Mouse (Mus musculus): Measurements from ENCODE around the gene Il12b. TPM values are rescaled to one million over a fixed set of nuclear protein-coding genes. Genes with fewer than 3 reads are reported as not detected.

Gene Il12b
- polyA plus RNA-seq, 1 experiment from 2014 or later: not detected

DNA sequence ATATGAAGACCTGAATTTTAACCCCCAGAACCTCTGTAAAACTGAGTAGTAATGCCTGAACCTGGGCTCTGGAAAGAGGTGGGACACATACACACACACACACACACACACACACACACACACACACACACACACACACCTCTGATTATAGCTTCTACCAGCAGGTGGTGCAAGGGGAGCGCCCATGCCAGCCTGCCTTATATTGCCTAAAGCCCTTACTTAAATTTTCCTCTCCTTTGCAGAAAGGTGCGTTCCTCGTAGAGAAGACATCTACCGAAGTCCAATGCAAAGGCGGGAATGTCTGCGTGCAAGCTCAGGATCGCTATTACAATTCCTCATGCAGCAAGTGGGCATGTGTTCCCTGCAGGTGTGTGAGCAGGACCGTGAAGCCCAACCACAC is 12.4 kb downstream of the Il12b start:
- no peaks in the 10 kb centered on the region for H3K36me3 ChIP-seq
- H3K9ac ChIP-seq: no peak overlapping the region
- no peak overlapping the region for H3K4me2 ChIP-seq (replicated peaks)
- no peak overlapping the region for H3K27ac ChIP-seq (replicated peaks)
- no peaks in the 10 kb centered on the region for H3K4me1 ChIP-seq
- no peaks in the 10 kb centered on the region for H3K9me3 ChIP-seq (replicated peaks)
- H3K4me3 ChIP-seq (replicated peaks): no peak overlapping the region
- 77% methylated on average over 8 of the region's 8 CpGs for WGBS
- H3K27me3 ChIP-seq: 0 out of 2 replicates have a peak, but pooled peaks cover 4% of the 10 kb centered on the region
- no peak for ATAC-seq (ENCODE audit: insufficient number of reproducible peaks, low FRiP score, low TSS enrichment, low read depth)

DNA sequence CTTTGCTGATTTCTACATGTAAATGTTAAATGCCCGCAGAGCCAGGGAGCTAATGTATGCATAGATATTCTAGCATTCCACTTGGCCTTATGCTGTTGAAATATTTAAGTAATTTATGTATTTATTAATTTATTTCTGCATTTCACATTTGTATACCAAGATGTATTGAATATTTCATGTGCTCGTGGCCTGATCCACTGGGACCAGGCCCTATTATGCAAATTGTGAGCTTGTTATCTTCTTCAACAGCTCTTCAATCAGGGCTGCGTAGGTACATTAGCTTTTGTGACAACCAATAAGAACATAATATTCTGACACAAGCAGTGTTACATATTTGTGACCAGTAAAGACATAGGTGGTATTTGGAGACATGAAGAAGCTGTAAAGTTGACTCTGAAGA is 13.5 kb downstream of the Il12b start:
- 0 out of 2 replicates have a peak, but pooled peaks cover 4% of the 10 kb centered on the region for H3K27me3 ChIP-seq
- ATAC-seq (ENCODE audit: insufficient number of reproducible peaks, low FRiP score, low TSS enrichment, low read depth): no peak
- H3K36me3 ChIP-seq: no peaks in the 10 kb centered on the region
- no peak overlapping the region for H3K4me2 ChIP-seq (replicated peaks)
- no peaks in the 10 kb centered on the region for H3K9me3 ChIP-seq (replicated peaks)
- H3K27ac ChIP-seq (replicated peaks): no peak overlapping the region
- H3K4me3 ChIP-seq (replicated peaks): no peak overlapping the region
- WGBS: 83% methylated on average over 3 of the region's 3 CpGs
- H3K4me1 ChIP-seq: no peaks in the 10 kb centered on the region
- H3K9ac ChIP-seq: no peak overlapping the region

DNA sequence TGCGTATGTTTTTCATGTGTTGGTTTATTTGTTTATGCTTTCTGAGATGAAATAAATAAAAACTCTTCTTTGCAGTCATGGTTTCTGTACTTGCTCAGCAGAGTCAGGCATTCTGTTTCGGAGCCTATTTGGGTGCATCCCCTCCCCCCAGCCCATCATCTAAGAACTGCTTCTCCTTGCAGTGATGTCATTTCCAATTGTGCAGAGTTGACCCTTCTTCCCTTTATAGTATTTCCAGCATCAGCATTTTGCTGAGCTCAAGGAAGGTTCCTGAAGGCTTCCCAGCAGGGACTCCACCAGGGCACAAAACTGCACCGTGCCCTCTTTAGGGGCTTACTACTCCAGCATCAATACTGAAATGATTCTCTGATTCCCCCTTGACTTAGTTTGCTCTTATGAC is 14.7 kb downstream of the Il12b start:
- 0 out of 2 replicates have a peak, but pooled peaks cover 4% of the 10 kb centered on the region for H3K27me3 ChIP-seq
- 85% methylated on average over 3 of the region's 3 CpGs for WGBS
- H3K9ac ChIP-seq: no peak overlapping the region

DNA sequence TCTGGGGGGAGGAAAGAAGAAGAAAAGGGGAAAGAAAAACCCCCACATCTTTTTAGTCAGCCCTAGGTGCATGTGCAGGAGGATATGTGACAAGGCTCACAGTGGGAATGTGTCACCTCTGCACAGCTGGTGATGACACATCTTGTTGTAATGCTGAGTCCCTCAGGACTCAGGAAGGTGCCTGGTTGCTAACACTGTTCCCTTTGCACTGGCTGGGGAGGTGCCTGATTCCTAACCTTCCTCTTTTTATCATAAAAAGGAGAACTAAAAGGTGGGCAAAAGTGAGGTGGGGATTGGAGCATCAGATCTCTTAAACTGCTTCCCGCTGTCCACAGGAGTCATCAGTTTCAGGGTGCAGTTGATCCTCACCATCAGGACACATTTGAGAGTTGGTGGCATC is 17.5 kb downstream of the Il12b start:
- Histone ChIP-seq H3K4me2 (replicated peaks) (no peak overlapping the region), H3K27me3 (no peaks in the 10 kb centered on the region), H3K9me3 (replicated peaks) (no peaks in the 10 kb centered on the region), H3K36me3 (no peaks in the 10 kb centered on the region), H3K4me1 (no peaks in the 10 kb centered on the region), H3K9ac (no peak overlapping the region), H3K27ac (replicated peaks) (no peak overlapping the region), H3K4me3 (replicated peaks) (no peak overlapping the region)
- no peak for ATAC-seq (ENCODE audit: insufficient number of reproducible peaks, low FRiP score, low TSS enrichment, low read depth)
- WGBS: 80% methylated on average over 1 of the region's 1 CpGs

More for the DNA sequence above, 14.7 kb downstream of the Il12b start:
- H3K27ac ChIP-seq (replicated peaks): no peak overlapping the region
- H3K9me3 ChIP-seq (replicated peaks): no peaks in the 10 kb centered on the region
- H3K4me3 ChIP-seq (replicated peaks): no peak overlapping the region
- H3K36me3 ChIP-seq: no peaks in the 10 kb centered on the region
- no peak overlapping the region for H3K4me2 ChIP-seq (replicated peaks)
- ATAC-seq (ENCODE audit: insufficient number of reproducible peaks, low FRiP score, low TSS enrichment, low read depth): no peak
- H3K4me1 ChIP-seq: no peaks in the 10 kb centered on the region

DNA sequence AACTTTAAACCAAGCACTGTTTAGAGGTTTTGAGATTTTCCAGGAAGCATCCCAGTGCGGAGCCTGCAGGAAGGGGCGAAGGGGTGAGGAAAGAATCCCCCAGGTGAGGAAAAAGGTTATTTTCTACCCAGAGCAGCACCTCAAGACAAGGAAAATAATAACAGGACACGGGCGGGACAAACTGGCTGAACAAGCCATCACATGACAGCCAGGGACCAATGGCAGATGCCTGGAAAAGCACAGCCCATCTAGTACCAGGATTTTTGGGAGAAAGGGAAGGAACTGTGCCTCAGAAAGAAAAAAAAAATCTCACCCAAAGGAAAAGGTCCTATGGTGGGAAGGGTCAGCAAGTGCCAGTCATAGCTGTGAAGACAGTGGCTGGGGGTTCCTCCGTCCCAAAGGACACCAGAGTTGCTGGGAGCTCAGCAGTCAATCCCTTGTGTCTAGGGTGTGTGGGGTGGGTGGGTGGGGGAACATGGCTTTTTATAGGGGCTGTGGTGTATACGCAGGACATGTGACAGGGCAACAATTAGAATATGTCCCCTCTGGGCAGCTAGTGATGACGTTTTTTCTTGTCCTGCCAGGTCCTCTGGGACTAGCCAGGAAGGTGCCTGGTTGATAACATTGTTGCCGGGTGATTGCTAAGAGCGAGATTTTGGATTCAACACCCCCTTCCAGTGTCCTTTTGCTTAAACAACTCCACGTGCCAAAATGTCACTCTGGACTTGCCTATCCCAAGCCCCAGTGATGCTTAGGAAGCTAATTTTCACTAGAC is 22.7 kb downstream of the Il12b start:
- WGBS: 63% methylated on average over 10 of the region's 10 CpGs
- H3K4me2 ChIP-seq (replicated peaks): no peak overlapping the region
- ATAC-seq (ENCODE audit: insufficient number of reproducible peaks, low FRiP score, low TSS enrichment, low read depth): no peak
- no peak overlapping the region for H3K9ac ChIP-seq
- H3K36me3 ChIP-seq: no peaks in the 10 kb centered on the region
- H3K9me3 ChIP-seq (replicated peaks): no peaks in the 10 kb centered on the region
- no peak overlapping the region for H3K4me3 ChIP-seq (replicated peaks)
- no peaks in the 10 kb centered on the region for H3K27me3 ChIP-seq
- H3K4me1 ChIP-seq: no peaks in the 10 kb centered on the region
- H3K27ac ChIP-seq (replicated peaks): no peak overlapping the region

DNA sequence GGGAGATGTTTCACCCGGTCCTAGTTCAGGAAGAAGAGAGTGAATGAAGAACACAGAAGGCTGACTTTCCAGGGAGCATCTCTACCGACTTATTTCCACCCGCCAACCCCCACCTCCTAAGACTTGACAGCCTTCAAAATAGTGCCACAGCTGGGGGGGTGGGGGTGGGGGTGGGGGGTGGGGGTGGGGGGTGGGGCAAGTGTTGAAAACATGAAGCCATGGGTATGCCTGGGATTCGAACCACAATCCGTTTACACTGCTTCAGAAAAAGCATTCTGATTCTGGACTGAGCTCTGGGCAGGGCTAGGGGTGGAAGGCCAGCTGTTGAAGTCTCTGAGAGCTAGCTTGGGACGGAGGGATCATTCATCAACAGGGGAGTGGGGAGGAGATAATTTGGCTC is 23.4 kb downstream of the Il12b start:
- ATAC-seq (ENCODE audit: insufficient number of reproducible peaks, low FRiP score, low TSS enrichment, low read depth): no peak
- WGBS: 46% methylated on average over 6 of the region's 6 CpGs

DNA sequence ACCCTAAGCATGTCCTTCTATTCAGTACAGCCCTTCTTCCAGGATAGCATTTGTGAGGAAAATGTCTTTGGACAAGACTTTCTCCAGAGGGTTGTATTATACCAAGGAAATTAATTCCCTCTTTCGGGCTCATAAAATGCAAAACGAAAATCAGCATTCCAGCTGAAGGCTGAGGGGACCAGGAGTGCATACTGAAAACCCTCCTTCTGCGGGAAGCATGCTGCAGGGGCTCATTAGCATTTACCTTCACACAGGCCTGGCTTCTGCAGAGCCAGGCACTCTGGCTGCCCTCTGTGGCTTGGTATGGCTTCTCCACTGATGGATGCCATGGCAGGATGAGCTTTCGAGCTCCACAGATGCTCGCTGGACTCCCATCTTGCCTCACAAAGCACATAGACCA is 24.1 kb downstream of the Il12b start:
- no peak overlapping the region for H3K4me2 ChIP-seq (replicated peaks)
- no peak overlapping the region for H3K4me3 ChIP-seq (replicated peaks)
- ATAC-seq (ENCODE audit: insufficient number of reproducible peaks, low FRiP score, low TSS enrichment, low read depth): no peak
- no peaks in the 10 kb centered on the region for H3K27me3 ChIP-seq
- no peak overlapping the region for H3K27ac ChIP-seq (replicated peaks)
- H3K36me3 ChIP-seq: no peaks in the 10 kb centered on the region
- H3K9me3 ChIP-seq (replicated peaks): no peaks in the 10 kb centered on the region
- WGBS: 63% methylated on average over 5 of the region's 5 CpGs
- no peak overlapping the region for H3K9ac ChIP-seq
- H3K4me1 ChIP-seq: no peaks in the 10 kb centered on the region

More for the DNA sequence above, 23.4 kb downstream of the Il12b start:
- no peaks in the 10 kb centered on the region for H3K36me3 ChIP-seq
- no peak overlapping the region for H3K9ac ChIP-seq
- H3K27me3 ChIP-seq: no peaks in the 10 kb centered on the region
- H3K27ac ChIP-seq (replicated peaks): no peak overlapping the region
- H3K4me2 ChIP-seq (replicated peaks): no peak overlapping the region
- no peaks in the 10 kb centered on the region for H3K9me3 ChIP-seq (replicated peaks)
- no peak overlapping the region for H3K4me3 ChIP-seq (replicated peaks)
- H3K4me1 ChIP-seq: no peaks in the 10 kb centered on the region

DNA sequence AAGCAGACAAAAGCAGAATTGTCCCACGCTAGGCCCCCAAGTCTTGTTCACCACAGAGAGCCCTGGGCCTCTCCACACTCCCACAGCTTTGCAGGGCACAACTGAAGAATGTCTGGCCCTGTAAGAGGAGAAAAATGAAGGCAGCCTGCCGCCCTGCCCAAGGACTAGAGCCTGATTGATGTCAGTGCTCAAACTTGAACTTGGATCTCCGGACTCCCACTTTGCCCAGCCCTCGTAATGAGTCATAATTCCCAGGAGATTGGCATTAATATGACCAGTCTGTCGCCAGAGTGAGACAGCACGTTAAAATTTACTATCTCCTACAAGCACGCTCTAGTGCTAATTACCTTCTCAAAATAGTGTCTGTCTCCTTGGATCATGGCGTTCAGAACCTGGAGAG is 25.1 kb downstream of the Il12b start:
- Histone ChIP-seq H3K27me3 (no peaks in the 10 kb centered on the region), H3K27ac (replicated peaks) (no peak overlapping the region), H3K4me2 (replicated peaks) (no peak overlapping the region), H3K4me3 (replicated peaks) (no peak overlapping the region), H3K9ac (no peak overlapping the region), H3K4me1 (no peaks in the 10 kb centered on the region), H3K9me3 (replicated peaks) (no peaks in the 10 kb centered on the region), H3K36me3 (no peaks in the 10 kb centered on the region)
- ATAC-seq (ENCODE audit: insufficient number of reproducible peaks, low FRiP score, low TSS enrichment, low read depth): no peak
- WGBS: 70% methylated on average over 8 of the region's 8 CpGs

DNA sequence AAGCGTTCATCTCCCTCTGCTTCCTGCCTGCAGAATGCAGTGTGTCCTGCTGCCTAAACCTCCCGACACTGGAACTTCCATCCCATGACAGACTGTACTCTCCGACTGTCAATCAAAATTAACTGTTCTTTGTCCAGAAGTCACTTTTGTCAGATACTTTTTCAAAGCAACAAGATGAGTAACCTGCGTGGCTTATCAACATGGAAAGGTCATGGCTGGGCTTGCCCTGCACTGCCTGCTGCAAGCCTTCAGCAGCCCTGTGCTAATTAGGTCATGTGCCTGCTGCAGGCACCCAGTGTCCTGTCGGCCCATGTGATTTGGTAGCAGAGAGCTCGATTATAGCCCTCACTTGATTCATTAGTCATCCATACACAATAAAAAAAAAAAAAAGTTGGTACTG is 25.8 kb downstream of the Il12b start:
- Histone ChIP-seq H3K9me3 (replicated peaks) (no peaks in the 10 kb centered on the region), H3K27me3 (no peaks in the 10 kb centered on the region), H3K4me1 (no peaks in the 10 kb centered on the region), H3K9ac (no peak overlapping the region), H3K4me2 (replicated peaks) (no peak overlapping the region), H3K27ac (replicated peaks) (no peak overlapping the region), H3K4me3 (replicated peaks) (no peak overlapping the region), H3K36me3 (no peaks in the 10 kb centered on the region)
- 64% methylated on average over 6 of the region's 6 CpGs for WGBS
- ATAC-seq (ENCODE audit: insufficient number of reproducible peaks, low FRiP score, low TSS enrichment, low read depth): no peak

DNA sequence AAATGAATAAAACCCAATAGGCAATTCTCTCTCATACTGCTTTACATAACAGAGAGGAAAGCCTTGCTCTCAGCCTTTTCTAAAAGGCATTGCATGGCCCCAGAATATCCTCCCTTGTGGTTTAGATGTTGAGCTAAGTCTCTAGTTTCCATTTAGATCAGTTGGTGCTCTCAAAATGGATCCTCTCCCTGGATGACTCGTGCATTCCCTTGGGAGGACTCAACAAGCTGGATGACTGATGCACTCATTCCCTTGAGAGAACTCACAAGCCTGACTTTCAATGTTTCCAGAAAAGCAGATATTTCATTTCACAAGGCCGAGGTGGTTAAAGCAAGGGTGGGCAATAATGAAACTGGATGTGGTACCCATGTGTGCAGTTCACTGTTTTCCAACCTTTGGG is 28.1 kb downstream of the Il12b start:
- no peak overlapping the region for H3K9ac ChIP-seq
- no peaks in the 10 kb centered on the region for H3K27me3 ChIP-seq
- no peaks in the 10 kb centered on the region for H3K9me3 ChIP-seq (replicated peaks)
- no peak overlapping the region for H3K27ac ChIP-seq (replicated peaks)
- ATAC-seq (ENCODE audit: insufficient number of reproducible peaks, low FRiP score, low TSS enrichment, low read depth): no peak
- no peaks in the 10 kb centered on the region for H3K4me1 ChIP-seq
- H3K4me3 ChIP-seq (replicated peaks): no peak overlapping the region
- 79% methylated on average over 2 of the region's 2 CpGs for WGBS
- H3K4me2 ChIP-seq (replicated peaks): no peak overlapping the region
- H3K36me3 ChIP-seq: no peaks in the 10 kb centered on the region

DNA sequence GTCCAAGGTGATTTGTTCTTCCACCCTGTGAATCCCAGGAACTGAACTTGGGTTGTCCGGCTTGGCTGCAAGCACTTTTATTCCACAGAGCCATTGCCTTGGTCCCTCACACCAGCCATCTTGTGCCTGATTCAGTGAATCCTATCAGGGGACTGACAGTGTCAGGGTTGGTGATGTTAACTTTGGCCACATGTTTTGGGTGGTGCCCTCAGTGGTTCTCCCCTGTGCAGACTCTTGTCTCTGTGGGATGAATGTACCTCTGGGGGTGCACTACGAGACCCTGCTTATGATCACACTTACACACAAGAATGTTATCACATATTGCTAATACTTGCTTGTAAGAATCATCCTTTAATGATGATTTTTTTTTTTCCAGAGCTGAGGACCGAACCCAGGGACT is 30.2 kb downstream of the Il12b start:
- Histone ChIP-seq H3K4me2 (replicated peaks) (no peak overlapping the region), H3K36me3 (no peaks in the 10 kb centered on the region), H3K27me3 (no peaks in the 10 kb centered on the region), H3K4me3 (replicated peaks) (no peak overlapping the region), H3K27ac (replicated peaks) (no peak overlapping the region), H3K9me3 (replicated peaks) (no peaks in the 10 kb centered on the region), H3K4me1 (no peaks in the 10 kb centered on the region), H3K9ac (no peak overlapping the region)
- 90% methylated on average over 3 of the region's 3 CpGs for WGBS
- no peak for ATAC-seq (ENCODE audit: insufficient number of reproducible peaks, low FRiP score, low TSS enrichment, low read depth)

DNA sequence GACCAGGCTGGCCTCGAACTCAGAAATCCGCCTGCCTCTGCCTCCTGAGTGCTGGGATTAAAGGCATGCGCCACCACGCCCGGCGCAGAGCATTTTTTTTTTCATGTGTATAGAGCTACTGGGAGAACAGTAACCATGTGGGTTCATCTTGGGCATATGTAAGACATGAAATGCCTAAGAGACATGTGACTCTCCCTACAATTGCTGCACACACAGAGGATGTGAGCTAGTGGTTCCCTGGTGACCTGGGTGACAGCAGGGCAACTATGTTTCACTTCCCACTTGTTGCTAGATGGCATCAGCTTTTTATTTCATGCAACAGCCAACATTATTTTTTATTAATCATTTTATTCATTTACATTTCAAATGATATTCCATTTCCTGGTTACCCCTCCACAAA is 37.9 kb downstream of the Il12b start:
- Histone ChIP-seq H3K9ac (no peak overlapping the region), H3K36me3 (no peaks in the 10 kb centered on the region), H3K4me3 (replicated peaks) (no peak overlapping the region), H3K4me2 (replicated peaks) (no peak overlapping the region), H3K27ac (replicated peaks) (no peak overlapping the region), H3K4me1 (no peaks in the 10 kb centered on the region), H3K9me3 (replicated peaks) (no peaks in the 10 kb centered on the region), H3K27me3 (no peaks in the 10 kb centered on the region)
- 93% methylated on average over 6 of the region's 6 CpGs for WGBS
- ATAC-seq (ENCODE audit: insufficient number of reproducible peaks, low FRiP score, low TSS enrichment, low read depth): no peak

Data from embryonic facial prominence, embryonic 15.5 days (tissue).